Mouse (Mus musculus) liver, postnatal 0 days (tissue): ENCODE results near the gene Fam131c.

Experiments used
- CTCF ChIP-seq: sonication (generic); IDR thresholded peaks from 2 replicates; pipeline ENCODE4 v1.5.1; 2016; ENCODE audit warnings: antibody characterized with exemption, low read depth
- EP300 ChIP-seq: IDR thresholded peaks from 2 replicates; pipeline ENCODE4 v1.6.1; 2016; ENCODE audit warnings: antibody characterized with exemption, low read depth, mild to moderate bottlenecking

DNA sequence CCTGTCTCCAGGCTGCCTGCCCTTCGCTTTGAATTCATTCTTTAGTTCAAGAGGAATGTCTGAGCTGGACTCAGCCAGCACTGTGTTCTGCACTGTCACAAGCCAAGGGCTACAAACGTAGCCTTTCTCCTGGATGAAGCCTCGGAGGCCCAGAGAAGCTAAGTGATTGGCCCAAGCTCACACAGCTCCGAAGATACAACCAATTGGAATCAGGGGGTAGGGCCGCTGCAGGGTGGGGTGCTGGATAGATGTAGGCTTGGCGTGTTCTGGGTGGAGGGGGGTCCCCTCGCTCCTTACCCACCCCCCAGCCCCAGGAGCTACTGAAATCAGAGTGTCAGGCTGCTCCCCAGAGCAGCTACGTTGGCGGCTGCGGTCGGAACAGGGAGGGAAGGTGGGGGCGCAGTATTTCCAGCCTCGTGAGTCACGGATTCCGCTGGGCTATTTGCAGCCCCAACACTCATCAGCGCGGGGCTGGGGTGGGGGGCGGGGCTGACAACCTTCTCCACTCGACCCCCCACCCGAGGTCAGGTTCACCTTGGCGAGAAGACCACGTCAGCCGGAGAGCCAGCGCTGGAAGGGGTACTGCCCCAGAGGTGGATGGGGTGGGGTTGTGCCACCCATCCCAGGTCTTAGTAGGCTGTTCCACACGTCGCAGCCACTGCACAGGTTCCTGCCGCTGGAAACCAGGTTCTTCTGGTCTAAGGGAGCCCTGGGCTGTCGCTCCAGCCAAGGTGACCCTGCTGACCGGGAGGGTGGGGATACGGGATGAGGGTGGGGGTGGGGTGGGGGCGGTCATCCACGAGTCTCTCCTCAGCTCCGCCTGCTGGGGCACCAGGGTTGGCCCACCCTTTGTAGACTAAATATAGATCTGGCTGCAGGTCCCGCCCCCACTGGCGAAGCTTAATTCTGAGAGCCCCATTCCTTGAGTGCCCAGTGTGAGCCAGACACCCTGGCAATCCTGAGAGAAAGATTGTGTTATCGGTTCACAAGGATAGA lies 57.8 kb downstream of the Fam131c start:
- TF ChIP-seq CTCF (no peak), EP300 (no peak)
